Mouse (Mus musculus) NIH3T3 (cell line): ENCODE results near the gene Ppp1r35.

ENCODE experiments used
- DNase-seq: peaks from one replicate; pipeline ENCODE4 v3.0.0-alpha.2; 2012; ENCODE audit warnings: low read depth

The Ppp1r35 gene

DNA sequence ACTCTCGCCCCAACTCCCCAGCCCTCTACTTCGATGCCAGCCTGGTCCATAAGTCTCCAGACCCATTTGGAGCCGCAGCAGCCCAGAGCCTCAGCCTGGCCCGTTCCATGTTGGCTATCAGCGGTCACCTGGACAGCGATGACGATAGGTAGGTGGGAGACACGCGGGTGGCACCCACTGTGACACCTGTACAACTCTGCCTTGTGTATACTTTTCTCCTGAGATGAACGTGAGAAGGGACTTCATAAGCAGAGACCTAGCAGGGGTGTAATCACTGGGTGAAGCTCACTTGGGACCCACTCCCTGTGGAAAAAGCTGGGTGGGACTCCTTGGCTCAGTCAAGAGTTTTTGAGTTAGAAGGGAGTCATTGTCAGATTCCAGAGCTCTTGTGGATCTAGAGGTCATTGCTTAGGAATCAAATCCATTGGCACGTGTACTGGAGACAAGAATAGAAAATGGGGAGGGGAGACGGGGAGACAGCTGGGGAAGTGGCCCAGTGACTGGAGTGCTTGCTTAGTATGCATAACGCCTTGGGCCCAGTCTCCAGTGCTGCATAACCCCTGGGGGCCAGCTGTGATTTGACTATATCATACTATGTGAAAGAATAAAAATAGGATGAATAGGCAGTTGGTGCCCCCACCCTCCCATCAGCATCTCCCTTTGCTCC, 27.3 kb upstream of the Ppp1r35 start:
- no peak for DNase-seq

- DNase-seq: no peak
Measured at GRCm38 (mm10) chr5:137751988-137752387, 26.7 kb upstream of the Ppp1r35 start.

DNA sequence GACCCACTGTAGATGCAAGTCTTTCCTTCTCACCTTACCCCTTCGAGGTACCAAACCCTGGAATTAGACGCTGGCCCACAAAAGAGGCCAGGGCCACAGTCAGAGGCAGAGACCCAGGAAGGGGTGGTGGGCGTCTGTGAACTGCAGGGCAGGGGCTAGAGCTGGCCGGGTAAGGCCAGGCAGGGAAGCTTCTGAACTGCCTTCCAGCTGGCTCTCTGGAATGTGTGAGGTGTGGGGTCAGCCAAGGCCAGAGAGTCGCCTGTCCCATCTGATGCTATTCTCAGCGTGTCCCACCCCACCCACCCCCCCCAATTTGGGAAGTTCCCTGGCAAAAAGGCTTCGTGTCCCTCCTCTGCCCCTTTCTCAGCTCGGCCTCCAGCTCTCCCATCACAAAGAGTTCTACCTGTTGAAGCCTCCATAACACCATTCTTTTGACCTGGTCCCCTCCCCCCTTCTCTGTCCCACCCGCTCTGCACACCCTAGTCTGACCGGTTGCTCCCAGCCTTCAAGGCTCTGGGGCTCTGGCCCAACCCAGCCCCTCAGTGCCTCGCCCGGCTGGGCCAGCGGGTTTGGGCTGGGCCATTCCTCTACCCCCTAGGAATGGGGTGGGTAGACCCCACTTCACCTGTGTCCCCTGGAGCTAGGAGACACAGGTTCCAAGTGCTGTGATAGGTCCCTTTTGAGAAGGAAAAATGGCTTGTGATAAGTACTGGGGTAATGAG, 25.4 kb upstream of the Ppp1r35 start:
- no peak for DNase-seq

DNA sequence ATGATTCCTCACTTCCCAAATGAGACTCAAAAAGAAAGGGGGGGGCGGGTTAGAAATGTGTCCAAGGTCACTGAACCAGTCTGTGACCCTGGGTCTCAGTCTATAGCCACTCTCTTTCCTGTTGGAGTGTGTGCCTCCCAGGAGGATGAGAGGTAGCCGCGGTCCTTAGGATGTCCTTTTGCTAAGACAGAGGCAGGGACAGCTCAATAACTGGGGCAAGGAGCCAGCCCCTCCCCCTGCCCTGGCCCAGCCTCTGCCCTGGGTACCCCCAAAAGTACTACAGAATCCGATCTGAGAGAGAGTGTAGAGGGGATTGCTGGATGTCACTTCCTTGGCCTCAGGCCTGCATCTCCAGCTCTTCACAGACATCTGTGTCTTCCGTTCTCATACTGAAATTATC, 23.2 kb upstream of the Ppp1r35 start:
- no peak for DNase-seq

- no peak for DNase-seq
Measured at GRCm38 (mm10) chr5:137756106-137756505, 22.5 kb upstream of the Ppp1r35 start.

DNA sequence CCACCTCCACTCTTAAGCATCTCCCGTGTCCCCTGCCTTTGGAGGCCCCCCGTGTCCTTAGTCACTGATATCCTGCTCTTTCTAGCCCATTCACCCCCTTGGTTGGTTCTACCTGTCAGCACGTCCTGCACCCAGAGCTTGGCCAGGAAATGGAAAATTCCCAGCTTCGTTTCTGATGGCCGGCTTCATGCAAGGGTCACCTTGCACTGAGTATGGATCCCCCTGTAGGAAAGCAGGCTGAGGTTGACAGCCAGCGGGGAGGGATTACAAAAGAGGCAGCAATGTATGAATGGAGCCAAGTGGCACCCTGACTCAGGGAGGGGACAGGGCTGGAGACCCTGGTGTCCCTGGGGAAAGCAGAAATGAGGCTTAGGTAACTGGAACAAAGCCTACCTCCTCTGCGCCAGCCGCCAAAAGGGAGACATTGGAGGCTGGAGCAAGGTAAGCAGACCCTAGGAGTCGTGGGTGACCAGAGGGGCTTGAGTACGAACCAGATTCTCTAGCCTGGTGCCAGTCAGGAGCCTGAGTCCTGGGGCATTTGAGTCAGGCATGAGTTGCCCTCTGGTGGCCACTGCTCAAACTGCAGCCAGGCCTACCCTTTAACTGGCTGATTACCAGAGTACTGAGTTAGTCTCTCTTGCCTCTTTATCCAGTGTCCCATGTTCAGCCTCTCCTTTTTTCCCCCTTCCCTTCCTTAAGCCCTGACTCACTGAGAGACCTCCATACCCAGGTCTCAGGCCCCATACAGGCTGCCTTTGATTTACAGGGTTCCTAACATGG, 21.6 kb upstream of the Ppp1r35 start:
- peak; percentile 93 for DNase-seq

DNA sequence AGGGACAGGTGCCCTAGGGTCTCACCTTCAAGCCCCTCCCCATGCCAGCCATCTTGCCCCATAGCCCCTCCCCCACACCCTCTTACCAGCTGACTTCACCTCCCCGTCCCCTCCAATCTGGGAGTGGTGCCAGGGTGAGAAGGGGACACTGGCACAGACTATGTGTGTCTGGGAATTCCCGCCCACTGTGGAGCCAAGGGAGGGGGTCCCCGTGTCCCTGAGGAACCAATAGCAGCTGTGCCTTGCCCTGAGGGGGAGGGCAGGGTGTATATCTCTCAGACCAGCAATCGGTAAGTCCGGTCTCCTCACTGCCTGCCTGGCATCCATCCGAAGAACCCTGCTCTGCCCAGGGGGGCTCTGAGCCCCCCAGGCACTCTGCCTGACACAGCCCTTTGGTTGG, 20.8 kb upstream of the Ppp1r35 start:
- DNase-seq: no peak

- no peak for DNase-seq
Measured at GRCm38 (mm10) chr5:137758921-137759534, 19.6 kb upstream of the Ppp1r35 start.

DNA sequence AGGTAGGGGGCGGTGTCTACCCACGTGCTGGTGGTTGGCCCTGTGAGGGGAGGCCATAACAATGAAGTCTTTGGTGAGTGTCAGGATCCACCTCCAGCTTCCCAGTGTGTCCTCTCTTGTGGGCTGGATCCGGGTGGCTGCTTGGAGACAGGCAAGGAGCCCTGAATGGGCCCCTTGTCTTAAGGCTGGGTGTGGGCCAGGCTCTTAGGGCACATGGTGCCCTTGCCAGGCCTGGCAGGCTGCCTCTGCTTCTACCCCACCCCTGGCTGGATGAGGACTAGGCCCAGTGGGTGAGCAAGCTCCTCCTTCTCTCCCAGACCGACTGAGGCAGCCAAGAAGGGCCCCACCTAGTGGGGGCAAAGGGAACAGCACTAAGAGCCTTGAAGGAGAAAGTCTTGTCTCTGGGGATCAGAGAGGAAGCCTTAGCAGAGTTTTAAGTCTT, 18.7 kb upstream of the Ppp1r35 start:
- DNase-seq: peak; percentile 93

- no peak for DNase-seq
Measured at GRCm38 (mm10) chr5:137764609-137765340, 13.9 kb upstream of the Ppp1r35 start.

GRCm38 (mm10) chr5:137766270-137766669, 12.4 kb upstream of the Ppp1r35 start:
- DNase-seq: peak; percentile 55

GRCm38 (mm10) chr5:137768475-137768874, 10.2 kb upstream of the Ppp1r35 start:
- no peak for DNase-seq

DNA sequence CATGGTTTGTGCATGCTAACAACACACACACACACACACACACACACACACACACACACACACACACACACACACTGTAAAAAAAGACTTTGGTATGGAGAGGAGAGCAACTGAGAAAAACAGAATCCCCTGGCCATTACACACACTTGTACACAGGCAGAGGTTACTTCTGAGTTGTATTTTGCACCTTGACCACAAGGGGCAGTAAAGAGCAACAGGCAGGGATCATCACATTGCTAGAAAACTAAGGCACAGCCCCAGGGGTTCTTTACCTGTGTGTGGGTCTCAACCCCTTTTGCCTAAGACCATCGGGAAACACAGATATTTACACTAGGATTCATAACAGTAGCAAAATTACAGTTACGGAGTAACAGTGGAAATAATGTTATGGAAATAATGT, 7.9 kb upstream of the Ppp1r35 start:
- DNase-seq: peak; percentile 83

DNA sequence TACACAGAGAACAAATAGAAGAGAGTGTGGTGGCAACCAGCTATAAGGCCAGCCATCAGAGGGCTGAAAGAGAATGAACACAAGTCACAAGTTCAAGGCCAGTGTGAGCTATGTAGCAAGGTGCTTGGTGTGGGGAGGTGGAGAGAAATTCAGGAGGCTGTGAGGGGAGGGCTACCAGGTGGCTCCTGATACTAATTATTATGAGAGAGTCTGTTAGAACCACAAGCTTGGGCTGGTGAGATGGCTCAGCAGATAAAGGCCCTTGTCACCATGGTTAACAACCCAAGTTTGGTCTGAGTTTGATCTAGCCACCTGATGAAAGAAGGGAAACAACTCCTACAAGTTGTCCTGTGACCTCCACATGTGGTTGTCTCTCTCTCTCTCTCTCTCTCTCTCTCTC, 5.9 kb upstream of the Ppp1r35 start:
- no peak for DNase-seq

DNA sequence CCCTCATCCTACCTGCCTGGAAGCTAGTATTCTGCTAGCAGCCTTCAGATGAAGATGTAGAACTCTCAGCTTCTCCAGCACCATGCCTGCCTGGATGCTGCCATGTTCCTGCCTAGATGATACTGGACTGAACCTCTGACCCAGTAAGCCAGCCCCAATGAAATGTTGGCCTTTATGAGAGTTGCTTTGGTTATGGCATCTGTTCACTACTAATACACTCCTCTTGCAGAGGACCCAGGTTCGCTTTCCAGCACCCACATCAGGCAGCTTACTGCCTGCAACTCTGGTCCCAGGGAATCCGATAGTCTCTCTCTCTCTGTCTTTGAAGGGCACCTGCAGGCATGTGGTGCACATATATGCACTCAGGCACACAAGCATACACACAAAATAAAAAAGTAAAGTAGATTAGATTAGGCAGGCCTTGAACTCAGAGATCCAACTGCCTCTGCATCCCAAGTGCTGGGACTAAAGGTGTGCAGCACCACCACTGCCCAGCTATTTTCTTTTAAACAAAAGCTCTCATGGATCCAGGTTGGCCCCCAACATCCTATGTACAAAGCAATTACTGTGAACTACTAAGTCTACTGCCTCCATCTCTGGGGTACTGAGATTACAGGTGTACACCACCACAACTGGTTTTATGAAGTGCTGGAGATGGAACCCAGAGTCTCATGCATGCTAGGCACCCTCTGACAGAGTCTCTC, 2.9 kb upstream of the Ppp1r35 start:
- no peak for DNase-seq

DNA sequence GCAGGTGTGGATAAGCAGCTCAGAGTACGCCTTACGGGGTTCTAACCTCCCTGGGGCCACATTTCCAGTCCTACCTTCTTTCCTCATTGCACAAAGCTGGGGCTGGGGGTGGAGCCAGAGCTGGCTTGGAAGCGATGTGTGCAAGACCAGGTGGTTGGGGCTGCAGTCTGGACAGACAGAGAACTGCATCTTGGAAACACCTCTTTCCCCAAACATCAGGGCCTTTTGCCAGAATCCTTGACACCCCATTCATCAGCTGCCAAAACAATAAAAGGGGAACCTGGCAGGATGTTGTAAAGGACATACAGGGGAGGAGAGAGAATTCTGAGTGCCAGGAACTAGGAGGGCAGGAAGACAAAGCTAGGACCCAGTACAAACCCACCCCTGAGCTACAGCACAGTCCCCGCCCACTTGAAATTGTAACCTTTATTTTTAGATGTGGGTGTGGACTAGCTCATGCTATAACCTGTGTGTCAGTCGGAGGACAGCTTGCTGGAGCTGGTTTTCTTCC, 2.2 kb upstream of the Ppp1r35 start:
- DNase-seq: peak; percentile 61

DNA sequence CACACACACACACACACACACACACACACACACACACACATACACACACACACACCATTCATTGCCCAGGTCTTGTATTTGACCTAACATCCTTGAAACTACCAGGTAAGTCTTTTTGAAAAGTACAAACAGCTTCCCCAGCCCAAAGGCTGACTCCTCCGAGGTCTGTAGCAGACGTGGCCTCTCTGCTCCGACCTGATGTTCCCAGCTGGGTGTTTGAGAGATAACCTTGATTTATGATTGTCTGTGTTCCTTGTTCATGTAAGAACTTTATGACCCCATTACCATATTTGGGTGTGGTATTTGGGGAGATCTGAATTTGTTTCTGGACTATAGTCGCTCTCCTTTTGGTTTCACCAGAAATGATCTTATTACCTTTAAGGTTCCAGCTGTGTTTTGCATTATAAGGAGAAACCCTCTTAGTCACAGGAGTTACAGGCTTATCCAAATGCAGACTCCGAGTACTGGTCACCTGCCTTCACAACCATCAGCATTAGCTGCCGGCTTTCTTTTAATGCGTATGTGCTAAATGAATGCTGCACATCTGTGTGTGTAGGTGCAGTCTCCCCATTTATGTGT, 1.3 kb upstream of the Ppp1r35 start:
- DNase-seq: no peak

DNA sequence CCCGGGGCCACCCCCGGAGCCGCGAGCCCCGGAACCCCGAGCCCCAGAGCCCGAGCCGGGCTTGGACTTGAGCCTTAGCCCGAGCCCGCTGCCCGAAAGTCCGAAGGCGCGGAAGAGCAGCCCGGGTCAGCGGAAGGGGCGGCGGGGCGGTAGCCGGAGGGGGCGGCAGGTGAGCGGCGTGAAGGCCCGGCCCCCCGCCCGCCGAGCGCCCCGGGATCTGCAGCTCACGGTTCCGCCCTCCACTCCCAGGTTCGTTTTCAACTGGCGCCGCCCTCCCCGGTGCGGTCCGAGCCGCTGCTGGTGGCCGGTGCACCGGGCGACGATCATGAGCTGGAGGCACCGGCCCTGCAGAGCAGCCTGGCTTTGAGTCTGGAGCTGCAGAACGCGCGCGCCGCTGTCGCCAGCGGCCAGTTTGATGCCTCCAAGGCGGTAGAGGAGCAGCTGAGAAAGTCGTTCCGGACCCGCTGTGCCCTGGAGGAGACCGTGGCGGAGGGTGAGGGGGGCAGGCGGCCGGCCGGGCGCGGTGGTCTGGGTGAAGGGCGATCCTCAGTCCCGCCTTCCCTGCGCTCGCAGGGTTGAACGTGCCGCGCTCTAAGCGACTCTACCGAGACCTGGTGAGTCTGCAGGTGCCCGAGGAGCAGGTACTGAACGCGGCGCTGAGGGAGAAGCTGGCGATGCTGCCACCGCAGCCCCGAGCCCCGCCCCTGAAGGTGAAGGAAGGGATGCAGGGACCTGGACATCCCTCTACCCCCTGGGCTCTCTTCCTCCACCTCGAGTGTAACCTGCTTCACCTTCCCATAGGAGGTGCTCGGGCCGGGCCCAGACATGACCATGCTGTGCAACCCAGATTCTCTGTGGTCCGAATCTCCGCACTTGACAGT, 644 bp downstream of the Ppp1r35 start:
- DNase-seq: peak; percentile 48

GRCm38 (mm10) chr5:137781661-137782060, 3.0 kb downstream of the Ppp1r35 start:
- DNase-seq: no peak
